Mouse (Mus musculus): ENCODE data around the gene Gm27027.

Gm27027 gene

GRCm38 (mm10) chr2:93996254-93996653, at the start of gene Gm27027:
Gene Gm27027, minus strand, starts transcription at chr2:93996354.
- DNase-seq (ENCODE audit: low spot score), result no peak

- no peak for DNase-seq (ENCODE audit: low spot score)
Measured at GRCm38 (mm10) chr2:94045411-94046090, 49.4 kb upstream of the Gm27027 start.

GRCm38 (mm10) chr2:94044174-94044573, 48.0 kb upstream of the Gm27027 start:
- no peak for DNase-seq (ENCODE audit: low spot score)

- no peak for DNase-seq (ENCODE audit: low spot score)
Measured at GRCm38 (mm10) chr2:94043662-94044061, 47.5 kb upstream of the Gm27027 start.

GRCm38 (mm10) chr2:94042461-94042860, 46.3 kb upstream of the Gm27027 start:
- DNase-seq (ENCODE audit: low spot score), result no peak

- DNase-seq (ENCODE audit: low spot score), result no peak
Measured at GRCm38 (mm10) chr2:94040391-94041125, 44.4 kb upstream of the Gm27027 start.

GRCm38 (mm10) chr2:94035428-94036331, 39.5 kb upstream of the Gm27027 start:
- peak; percentile 18 for DNase-seq (ENCODE audit: low spot score)

- no peak for DNase-seq (ENCODE audit: low spot score)
Measured at GRCm38 (mm10) chr2:94030602-94031001, 34.4 kb upstream of the Gm27027 start.

GRCm38 (mm10) chr2:94024637-94025036, 28.5 kb upstream of the Gm27027 start:
- DNase-seq (ENCODE audit: low spot score), result no peak

- DNase-seq (ENCODE audit: low spot score), result peak; percentile 92
Measured at GRCm38 (mm10) chr2:94010335-94011291, 14.5 kb upstream of the Gm27027 start, which contains the start of gene Alkbh3. Gene Alkbh3, minus strand, starts transcription at chr2:94010807.

- DNase-seq (ENCODE audit: low spot score), result peak; percentile 62
Measured at GRCm38 (mm10) chr2:94002331-94002730, 6.2 kb upstream of the Gm27027 start.

GRCm38 (mm10) chr2:94001918-94002317, 5.8 kb upstream of the Gm27027 start:
- DNase-seq (ENCODE audit: low spot score), result no peak

- no peak for DNase-seq (ENCODE audit: low spot score)
Measured at GRCm38 (mm10) chr2:94001411-94001810, 5.3 kb upstream of the Gm27027 start.

GRCm38 (mm10) chr2:93992810-93993209, 3.3 kb downstream of the Gm27027 start:
- DNase-seq (ENCODE audit: low spot score), result no peak

GRCm38 (mm10) chr2:93992259-93992658, 3.9 kb downstream of the Gm27027 start:
- DNase-seq (ENCODE audit: low spot score), result no peak

- no peak for DNase-seq (ENCODE audit: low spot score)
Measured at GRCm38 (mm10) chr2:93991336-93991735, 4.8 kb downstream of the Gm27027 start.

- no peak for DNase-seq (ENCODE audit: low spot score)
Measured at GRCm38 (mm10) chr2:93988440-93988839, 7.7 kb downstream of the Gm27027 start.

- DNase-seq (ENCODE audit: low spot score), result no peak
Measured at GRCm38 (mm10) chr2:93982457-93983235, 13.5 kb downstream of the Gm27027 start.

- DNase-seq (ENCODE audit: low spot score), result no peak
Measured at GRCm38 (mm10) chr2:93979249-93980120, 16.7 kb downstream of the Gm27027 start.
